Mouse (Mus musculus) spleen, postnatal 4 days (tissue): Measurements from ENCODE around the gene Apbb2.
"Not testable (repeated sequence)": the region's sequence is repeated elsewhere in the genome, so short reads cannot be mapped to it uniquely, and the experiment has no call there.

ENCODE experiments used
- DNase-seq, 2 experiments: peaks; one replicate each; pipeline ENCODE4 v3.0.0; 2022; ENCODE audit warnings: low spot score in 2 of 2

The Apbb2 gene

DNA sequence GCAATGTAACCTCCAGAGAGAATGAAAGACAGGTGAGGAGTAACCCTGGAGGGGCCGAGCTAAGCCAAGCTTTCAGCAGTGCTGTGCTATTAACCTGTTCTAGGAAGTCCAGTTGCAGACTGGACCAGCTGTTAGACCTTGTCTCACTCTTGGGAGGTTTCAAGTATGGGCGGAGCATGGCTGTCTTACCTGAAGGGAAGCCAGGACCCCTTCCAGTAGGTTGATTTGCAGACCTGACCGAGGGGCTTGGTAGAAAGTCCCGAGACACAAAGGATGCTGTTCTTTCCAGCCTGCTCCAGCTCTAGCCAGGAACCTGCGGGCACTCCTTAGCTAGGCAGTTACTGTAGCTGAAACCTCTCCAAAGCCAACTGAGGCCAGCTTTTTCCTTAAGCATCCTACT, 322.5 kb downstream of the Apbb2 start:
- no peak for DNase-seq

DNA sequence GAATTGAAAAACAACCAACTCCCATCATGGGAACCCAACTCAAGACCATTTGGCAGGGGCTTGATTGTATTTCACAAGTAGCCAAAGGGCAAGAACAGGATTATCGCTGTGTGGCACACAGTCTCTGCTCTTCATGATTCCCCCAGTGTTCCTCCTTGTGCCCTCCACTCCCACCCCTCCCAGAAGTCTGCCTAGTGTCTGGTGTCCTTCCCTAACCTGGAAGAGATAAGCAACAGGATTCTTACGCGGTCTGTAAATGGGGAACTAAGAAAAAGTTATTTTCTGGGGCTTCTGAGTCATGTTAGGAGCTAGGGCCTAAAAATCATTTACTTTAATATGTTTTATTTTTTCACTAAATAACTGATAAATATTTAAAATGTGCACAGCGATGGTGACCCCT, 323.6 kb downstream of the Apbb2 start:
- DNase-seq: no peak

DNA sequence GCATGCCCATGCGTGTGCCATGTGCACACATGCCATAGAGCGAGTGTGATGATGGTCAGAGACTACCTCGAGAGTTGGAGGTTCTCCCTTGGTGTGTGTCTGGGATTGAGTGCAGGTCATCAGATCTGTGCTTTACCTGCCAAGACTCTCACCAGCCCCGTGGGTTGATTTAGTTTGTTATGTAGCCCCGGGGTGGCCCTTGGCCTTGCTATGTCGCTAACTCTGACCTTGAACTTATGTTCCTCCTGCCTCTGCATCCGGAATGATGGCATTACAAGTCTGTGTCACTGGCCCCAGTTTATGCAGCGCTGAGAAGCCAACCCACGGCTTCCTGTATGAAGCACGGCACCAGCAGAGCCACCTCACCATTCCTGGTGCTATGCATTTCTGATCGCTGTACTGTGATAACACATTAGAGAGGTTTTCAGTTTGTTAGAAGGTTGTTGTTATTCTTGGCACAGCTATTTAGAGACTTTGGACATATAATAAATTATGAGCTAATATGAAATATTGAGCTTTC, 324.4 kb downstream of the Apbb2 start:
- DNase-seq: no peak

DNA sequence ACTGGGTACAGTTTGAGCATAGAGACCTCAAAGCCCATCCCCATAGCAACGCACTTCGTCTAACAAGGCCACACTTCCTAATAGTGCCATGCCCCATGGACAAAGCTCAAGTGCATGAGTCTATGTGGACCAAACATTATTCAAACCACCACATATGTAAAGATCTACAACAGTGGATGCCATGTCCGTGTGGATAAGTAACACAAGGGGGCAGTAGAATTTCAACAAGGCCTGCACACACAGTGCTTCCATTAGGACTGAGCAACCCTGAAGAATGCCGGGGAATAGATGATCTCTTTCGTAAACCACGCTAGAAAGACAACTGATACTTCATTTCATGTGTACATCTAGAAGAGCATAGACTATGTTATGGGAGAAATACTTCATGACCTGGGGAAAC, 337.8 kb downstream of the Apbb2 start:
- DNase-seq: no peak

DNA sequence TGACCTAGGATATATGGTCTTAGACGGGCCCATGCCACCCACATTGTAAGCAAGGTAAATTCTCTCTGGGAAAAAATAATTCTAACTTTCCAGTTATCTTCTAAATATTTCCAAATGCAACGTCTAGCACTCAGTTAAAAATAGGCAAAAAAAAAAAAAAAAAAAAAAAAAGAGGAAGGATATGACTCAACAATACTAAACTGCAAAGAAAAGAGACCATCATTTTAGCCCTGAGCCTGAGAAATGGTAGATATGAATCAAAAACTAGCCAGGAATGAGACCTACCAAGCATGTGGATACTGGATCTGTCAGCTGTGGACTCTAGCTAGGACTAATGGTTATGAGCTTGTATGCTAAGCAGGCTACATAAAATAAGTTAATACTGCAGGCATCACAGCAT, 338.9 kb downstream of the Apbb2 start:
- DNase-seq: no peak

DNA sequence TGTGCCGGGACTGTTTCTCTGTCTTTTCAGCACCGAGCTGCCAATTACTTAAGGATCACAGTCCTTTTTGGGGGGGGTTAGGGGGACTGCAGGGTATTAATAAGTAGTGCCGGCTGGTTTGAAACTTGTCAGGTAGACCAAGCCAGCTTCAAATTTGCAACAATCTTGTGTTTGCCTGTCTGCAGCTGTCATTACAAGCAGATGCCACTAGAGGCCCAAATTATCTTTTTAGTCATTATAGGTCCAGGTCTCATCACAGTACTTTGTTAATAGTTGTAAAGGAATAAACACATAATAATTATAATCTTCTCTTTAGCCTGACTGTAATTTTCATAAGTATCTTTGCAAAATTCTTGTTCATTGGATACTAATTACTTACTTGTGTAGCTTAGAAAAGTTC, 344.2 kb downstream of the Apbb2 start:
- no peak for DNase-seq

DNA sequence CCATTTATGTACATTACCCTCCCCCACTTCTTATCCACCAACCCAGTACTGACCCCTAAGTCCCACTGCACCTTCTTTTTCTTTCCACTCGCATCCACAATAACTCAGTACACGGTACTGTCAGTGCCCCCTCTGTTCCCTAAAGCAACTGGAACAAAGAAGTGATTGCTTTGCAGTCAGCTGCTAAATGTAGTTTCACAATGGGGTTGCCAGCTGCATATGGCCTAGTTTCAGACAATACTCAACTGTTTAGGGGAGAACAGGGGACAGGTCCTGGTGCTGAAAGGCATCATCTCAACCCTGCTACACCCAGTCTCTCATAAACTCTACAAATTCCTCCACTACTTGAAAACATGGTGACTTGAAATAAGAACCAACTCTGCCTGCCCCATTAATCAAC, 347.4 kb downstream of the Apbb2 start:
- no peak for DNase-seq

DNA sequence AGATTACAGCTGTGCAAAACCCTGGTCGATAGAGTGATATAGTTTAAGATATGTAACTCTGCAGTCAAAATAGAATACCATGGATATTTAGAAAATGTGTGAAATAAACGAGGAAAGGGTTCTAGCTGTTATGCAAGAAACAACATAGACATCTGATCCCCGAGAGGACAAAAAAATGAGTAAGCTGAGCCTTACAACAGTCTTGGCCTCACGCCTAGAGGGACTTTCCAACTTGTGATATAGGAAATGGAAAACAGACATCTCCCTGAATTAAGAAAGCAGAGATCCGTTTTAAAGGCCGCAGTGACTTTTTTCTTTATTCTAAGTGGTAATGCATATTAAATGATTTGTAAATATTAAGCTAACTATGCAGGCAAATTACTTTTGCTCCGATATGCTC, 349.0 kb downstream of the Apbb2 start:
- DNase-seq: no peak

DNA sequence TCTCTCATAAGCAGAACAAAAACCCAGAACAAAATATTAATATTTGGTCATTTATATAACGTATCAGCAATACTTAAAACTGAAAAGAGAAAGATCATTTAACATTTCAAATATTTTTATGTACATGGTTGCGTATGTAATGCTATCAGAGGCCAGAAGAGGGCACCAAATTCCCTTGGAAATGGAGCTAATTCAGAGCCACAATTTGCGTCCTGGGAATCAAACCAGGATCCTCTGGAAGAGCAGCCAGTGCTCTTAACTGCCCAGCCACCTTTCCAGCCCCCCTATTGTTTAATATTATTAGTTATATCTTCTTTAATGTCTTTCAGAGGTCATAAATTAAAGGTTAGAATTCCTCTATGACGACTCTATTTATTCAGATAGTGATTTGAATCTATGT, 355.2 kb downstream of the Apbb2 start:
- no peak for DNase-seq

DNA sequence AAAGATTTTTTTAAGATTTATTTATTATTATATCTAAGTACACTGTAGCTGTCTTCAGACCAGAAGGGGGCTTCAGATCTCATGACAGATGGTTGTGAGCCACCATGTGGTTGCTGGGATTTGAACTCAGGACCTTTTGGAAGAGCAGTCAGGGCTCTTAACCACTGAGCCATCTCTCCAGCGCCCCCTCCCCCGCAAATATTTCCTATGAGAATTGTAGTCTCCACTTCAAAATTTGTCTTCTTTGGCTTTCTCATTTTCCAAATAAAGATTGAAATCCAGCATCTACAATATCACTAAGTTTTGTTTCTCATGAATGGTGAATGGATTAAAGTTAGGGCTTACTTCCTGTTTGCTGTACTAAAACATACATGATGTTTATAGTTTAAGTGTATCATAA, 356.1 kb downstream of the Apbb2 start:
- no peak for DNase-seq

DNA sequence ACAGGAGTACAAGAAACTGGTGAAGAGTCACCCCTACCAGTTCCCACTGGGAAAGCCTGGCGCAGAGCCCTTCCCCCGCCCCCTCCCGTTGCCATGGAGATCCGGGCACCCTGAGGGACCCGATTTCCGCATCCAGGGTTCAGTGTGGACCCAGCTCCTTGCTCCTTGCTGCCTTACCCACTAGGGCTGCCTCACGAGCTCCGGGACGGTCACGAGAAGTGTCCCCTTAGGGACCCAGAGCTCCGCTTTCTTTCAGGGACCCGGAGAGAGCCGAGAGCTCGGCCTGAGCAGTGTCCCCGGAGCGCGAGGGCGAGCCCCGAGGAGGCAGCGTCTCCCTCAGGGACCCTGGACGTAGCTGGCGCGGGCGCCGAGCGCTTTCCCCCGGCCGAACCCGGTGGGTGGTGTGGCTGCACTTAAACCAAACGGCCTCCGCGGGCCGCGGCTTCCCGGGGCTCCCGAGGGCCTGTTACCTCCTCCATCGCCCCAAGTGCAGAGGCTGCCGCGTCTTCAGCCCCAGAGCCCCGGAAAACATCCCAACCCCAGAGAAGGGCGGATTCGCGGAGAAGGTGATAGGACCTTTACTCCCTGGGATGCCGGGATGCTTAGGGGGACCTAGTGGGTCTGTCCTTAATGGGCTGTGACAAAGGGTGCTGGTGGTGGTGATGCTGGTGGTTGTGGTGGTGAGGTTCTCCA, 358.7 kb downstream of the Apbb2 start, which contains the start of gene Nsun7:
TSS of gene Nsun7 (plus strand) at position 142 of the 693 bp plus-strand sequence.
- peak; percentile 15 to 65 for DNase-seq

DNA sequence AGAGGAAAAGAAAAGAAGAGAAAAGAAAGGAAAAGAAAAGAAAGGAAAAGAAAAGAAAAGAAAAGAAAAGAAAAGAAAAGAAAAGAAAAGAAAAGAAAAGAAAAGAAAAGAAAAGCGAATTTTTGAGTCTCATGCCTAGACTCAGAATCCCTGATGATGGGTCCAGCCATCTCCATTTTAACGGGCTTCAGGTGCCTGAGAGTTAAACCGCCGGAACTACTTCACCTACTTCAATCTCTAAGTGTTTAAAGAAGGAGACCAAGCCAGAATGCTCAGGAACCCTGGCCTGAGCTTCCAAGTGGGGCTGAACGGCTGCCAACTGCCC, 359.2 kb downstream of the Apbb2 start:
- DNase-seq: not testable (repeated sequence)

DNA sequence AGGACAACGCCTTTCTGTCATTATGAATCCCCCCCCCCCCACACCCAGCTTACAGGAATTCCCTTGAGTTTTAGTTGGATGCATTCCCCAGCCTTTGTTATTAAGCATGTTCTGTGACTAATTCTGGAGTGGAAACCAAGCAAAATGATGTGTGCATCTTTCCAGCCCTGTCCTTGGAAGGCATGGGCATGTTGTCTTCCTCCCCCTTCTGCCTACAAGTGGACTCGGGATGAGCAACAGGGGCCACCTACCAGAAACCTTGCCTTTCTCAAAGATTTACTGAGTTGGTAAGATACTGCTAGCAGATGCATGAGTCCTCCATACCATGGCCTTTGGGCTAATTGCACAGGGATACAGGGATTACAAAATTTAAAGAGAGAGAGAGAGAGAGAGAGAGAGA, 359.6 kb downstream of the Apbb2 start:
- DNase-seq: no peak

DNA sequence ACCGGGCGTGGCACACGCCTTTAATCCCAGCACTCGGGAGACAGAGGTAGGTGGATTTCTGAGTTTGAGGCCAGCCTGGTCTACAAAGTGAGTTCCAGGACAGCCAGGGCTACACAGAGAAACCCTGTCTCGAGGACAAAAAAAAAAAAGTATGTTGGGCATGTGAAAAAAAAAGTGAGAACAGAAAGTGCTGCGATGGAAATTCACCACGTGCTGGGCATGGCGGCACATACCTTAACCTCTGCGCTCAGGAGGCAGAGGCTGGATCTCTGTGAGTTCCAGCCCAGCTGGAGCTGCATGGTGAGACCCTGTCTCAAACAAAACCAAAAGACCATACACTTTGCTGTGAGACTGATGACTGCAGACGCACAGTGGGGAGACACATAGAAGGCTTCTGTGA, 363.5 kb downstream of the Apbb2 start:
- no peak for DNase-seq

DNA sequence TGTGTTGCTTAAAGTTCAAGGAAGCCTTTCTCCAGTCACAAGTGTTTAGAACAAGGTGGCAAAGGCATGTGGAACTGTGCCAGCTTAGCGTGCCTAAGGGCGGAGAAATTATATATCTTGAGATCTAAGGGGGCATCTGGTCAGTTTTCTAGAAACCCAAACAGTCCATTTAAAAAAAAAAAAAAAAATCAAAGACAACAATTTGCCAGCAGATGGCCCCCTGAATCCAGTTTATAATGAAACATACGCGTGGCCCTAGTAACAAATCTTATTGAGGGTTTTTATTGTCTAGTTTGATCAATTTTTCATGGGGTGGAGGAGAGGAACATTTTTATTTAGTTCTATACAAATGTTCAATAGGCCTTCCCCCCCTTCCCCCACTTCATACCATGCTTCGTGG, 365.4 kb downstream of the Apbb2 start:
- DNase-seq: no peak
